Mouse (Mus musculus) heart, embryonic 16.5 days (tissue): Measurements from ENCODE around the gene Txndc12. TPM values are rescaled to one million over a fixed set of nuclear protein-coding genes. Genes with fewer than 3 reads are reported as not detected.

Experiments used
- ATAC-seq: fragments of 200-750 bp; cut with Nextera tagmentation; replicated peaks from 2 replicates; pipeline ENCODE4 v1.8.0; 2017; ENCODE audit warnings: moderate number of reproducible peaks; ENCODE audit not compliant: insufficient read depth, low FRiP score; ENCODE audit errors: extremely low read depth
- H3K27ac ChIP-seq: fragments of 300-500 bp; sonication (generic); 2 replicates; pipeline ENCODE4 v1.5.1; 2014; ENCODE audit warnings: mild to moderate bottlenecking, low read length, control low read depth, moderate library complexity
- H3K27me3 ChIP-seq: fragments of 300-500 bp; sonication (generic); 2 replicates; pipeline ENCODE4 v1.6.1; 2014; ENCODE audit warnings: low read length, mixed read lengths; ENCODE audit not compliant: control insufficient read depth, insufficient read depth
- H3K36me3 ChIP-seq: fragments of 300-500 bp; sonication (generic); 2 replicates; pipeline ENCODE4 v1.6.1; 2014; ENCODE audit not compliant: control insufficient read depth, insufficient read depth
- H3K4me1 ChIP-seq: fragments of 300-500 bp; sonication (generic); 2 replicates; pipeline ENCODE4 v1.6.1; 2014; ENCODE audit warnings: low read length, mixed read lengths; ENCODE audit not compliant: control insufficient read depth, insufficient read depth
- H3K4me2 ChIP-seq: fragments of 300-500 bp; sonication (generic); 2 replicates; pipeline ENCODE4 v1.6.1; 2014; ENCODE audit warnings: low read depth, mild to moderate bottlenecking, control low read depth, low read length
- H3K4me3 ChIP-seq: fragments of 300-500 bp; sonication (generic); 2 replicates; pipeline ENCODE4 v1.5.1; 2014; ENCODE audit warnings: mild to moderate bottlenecking, control low read depth, low read length
- H3K9ac ChIP-seq: fragments of 300-500 bp; sonication (generic); 2 replicates; pipeline ENCODE4 v1.6.1; 2014; ENCODE audit warnings: low read length, control low read depth
- H3K9me3 ChIP-seq: fragments of 300-500 bp; sonication (generic); replicated peaks from 2 replicates; pipeline ENCODE4 v1.6.1; 2016; ENCODE audit warnings: low read length; ENCODE audit not compliant: control insufficient read depth
- WGBS: fragments of 180-500 bp; shearing (Covaris S2); extraction: QIAGEN DNeasy Blood & Tissue Kit; methylation state at CpG from one replicate; pipeline ENCODE4 v1.1.7; 2014; 5-methylcytosine and 5-hydroxymethylcytosine counted together
- polyA plus RNA-seq: library from polyadenylated mRNA; unstranded; fragments of >200 nt; fragmentation: Nextera tagmentation; extraction: Ambion mirVana; gene quantifications from 2 replicates; pipeline ENCODE4 v1.2.1, GENCODE M21; 2015

Txndc12 gene
- polyA plus RNA-seq, 1 experiment from 2014 or later: 113 TPM

DNA sequence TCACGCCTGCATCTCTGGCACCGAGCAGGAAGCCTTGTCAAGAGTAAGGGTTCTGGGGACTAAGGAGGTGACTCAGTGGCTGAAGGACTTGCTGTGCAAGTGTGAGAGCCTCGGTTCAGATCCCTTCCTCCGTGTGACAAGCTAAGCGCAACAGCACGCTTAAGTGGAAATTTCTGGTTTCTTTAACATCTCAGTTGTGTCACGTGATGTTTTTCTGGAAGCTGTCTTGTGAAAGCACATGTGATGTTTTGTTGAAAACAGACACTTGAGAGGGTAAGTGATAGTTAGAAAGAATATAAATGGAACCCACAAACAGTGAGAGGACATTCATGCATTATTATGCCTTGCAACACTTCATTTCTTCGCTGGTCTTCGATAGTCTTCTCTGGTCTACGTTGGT lies 70.4 kb downstream of the Txndc12 start:
- ATAC-seq: no peak

DNA sequence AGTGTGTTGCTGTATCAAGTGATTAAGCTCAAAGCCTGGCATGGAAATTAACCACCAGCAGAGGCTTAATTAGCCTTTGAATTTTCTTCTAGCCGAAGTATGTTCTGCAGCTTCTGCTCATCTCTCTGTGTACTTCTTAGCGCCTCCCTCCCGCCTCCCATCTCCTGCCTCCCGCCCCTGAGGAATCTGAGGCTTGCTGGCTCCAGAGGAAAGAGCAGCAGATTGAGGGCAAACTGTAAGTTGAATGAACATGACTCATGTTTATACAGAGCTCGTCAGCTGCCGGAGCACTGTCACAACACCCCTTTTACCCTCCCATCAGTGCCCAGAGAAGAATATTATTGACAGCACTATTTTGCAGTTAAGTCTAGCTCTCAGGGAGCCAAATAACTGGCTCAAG lies 71.5 kb downstream of the Txndc12 start:
- no peak overlapping the region for H3K9ac ChIP-seq
- H3K4me3 ChIP-seq: no peak overlapping the region
- 20% methylated on average over 6 of the region's 6 CpGs for WGBS
- H3K27ac ChIP-seq: no peak overlapping the region
- H3K4me2 ChIP-seq: no peak overlapping the region
- ATAC-seq: no peak
- H3K9me3 ChIP-seq: 0 out of 2 replicates have a peak, but pooled peaks cover 3% of the 10 kb centered on the region
- no peaks in the 10 kb centered on the region for H3K27me3 ChIP-seq
- H3K4me1 ChIP-seq: peaks cover 6% of the 10 kb centered on the region; the same call in 1 of the 2 replicates
- H3K36me3 ChIP-seq: no peaks in the 10 kb centered on the region

More for the DNA sequence above, 70.4 kb downstream of the Txndc12 start:
- Histone ChIP-seq H3K9me3 (0 out of 2 replicates have a peak, but pooled peaks cover 3% of the 10 kb centered on the region), H3K4me2 (no peak overlapping the region), H3K4me1 (peaks cover 5% of the 10 kb centered on the region; the same call in 1 of the 2 replicates), H3K4me3 (no peak overlapping the region), H3K9ac (no peak overlapping the region), H3K27ac (no peak overlapping the region), H3K27me3 (no peaks in the 10 kb centered on the region), H3K36me3 (no peaks in the 10 kb centered on the region)
- WGBS: 79% methylated on average over 10 of the region's 10 CpGs

- Histone ChIP-seq H3K27ac (no peak overlapping the region), H3K4me2 (no peak overlapping the region), H3K27me3 (no peaks in the 10 kb centered on the region), H3K9ac (no peak overlapping the region), H3K4me3 (no peak overlapping the region), H3K9me3 (0 out of 2 replicates have a peak, but pooled peaks cover 3% of the 10 kb centered on the region), H3K36me3 (no peaks in the 10 kb centered on the region), H3K4me1 (peaks cover 6% of the 10 kb centered on the region; the same call in 1 of the 2 replicates)
- no peak for ATAC-seq
Measured at GRCm38 (mm10) chr4:108907475-108907874, 73.1 kb downstream of the Txndc12 start.

GRCm38 (mm10) chr4:108909872-108910425 lies 75.5 kb downstream of the Txndc12 start:
- Histone ChIP-seq H3K9ac (no peak overlapping the region), H3K27ac (no peak overlapping the region), H3K9me3 (0 out of 2 replicates have a peak, but pooled peaks cover 3% of the 10 kb centered on the region), H3K36me3 (no peaks in the 10 kb centered on the region), H3K4me3 (no peak overlapping the region), H3K4me2 (no peak overlapping the region), H3K4me1 (peaks cover 10% of the 10 kb centered on the region), H3K27me3 (no peaks in the 10 kb centered on the region)
- WGBS: 39% methylated on average over 8 of the region's 8 CpGs
- ATAC-seq: no peak

Other genes starting within 250 kb of the Txndc12 start
- gene Cc2d1b, start 214.7 kb upstream of the Txndc12 start, polyA plus RNA-seq: 18.5 and 21.1 TPM in 2 replicates
- gene 3110021N24Rik, start 115.0 kb upstream of the Txndc12 start, polyA plus RNA-seq: 1.2 and 1.9 TPM in 2 replicates
- gene Zfyve9, start 53.8 kb upstream of the Txndc12 start, polyA plus RNA-seq: 2.5 and 2.9 TPM in 2 replicates
- gene Btf3l4, start 987 bp upstream of the Txndc12 start, polyA plus RNA-seq: 141 and 143 TPM in 2 replicates
- gene Kti12, start 13.2 kb downstream of the Txndc12 start, polyA plus RNA-seq: 28.3 and 30.1 TPM in 2 replicates
- 1.00 and 1.2 TPM in 2 replicates for gene A730015C16Rik, start 14.0 kb downstream of the Txndc12 start, polyA plus RNA-seq
- 4.3 and 4.6 TPM in 2 replicates for gene Rab3b, start 44.5 kb downstream of the Txndc12 start, polyA plus RNA-seq
- gene Nrd1, start 166.1 kb downstream of the Txndc12 start, polyA plus RNA-seq: 48.2 and 50.2 TPM in 2 replicates